Mouse (Mus musculus): ENCODE data around the gene Chordc1.

DNA sequence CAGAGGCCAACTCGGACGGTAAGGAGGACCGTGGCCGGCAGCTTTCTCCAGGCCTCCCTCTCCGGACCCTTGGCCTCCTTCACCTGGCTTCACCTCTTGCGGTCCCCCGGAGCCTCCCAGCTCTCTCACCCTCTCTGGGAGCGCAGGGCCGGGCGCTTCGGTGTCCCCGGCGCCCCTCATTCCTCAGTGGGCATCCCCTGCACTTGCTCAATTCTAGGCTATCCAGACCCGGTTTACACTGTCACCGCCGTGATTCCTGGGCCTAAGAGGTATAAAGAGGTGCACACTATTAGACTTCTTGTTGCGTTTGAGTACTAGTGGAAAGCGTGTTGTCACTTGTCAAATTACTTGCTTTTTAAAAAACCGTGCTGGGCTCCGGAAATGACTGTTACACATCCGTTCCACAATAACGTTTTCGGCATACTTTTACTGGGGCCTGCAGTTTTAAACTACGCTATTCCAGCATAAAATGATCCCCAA, 558 bp downstream of the Chordc1 start:
- TF ChIP-seq CTCF (IDR thresholded peaks at IDR 0.05; ENCODE audit: borderline replicate concordance, insufficient read depth, low read depth, low read length) (no peak), POLR2A (IDR thresholded peaks at IDR 0.05; ENCODE audit: borderline replicate concordance, insufficient read depth, low read length) (0 out of 2 replicates have a peak, but pooled peaks have one; percentile 2)
